8 mouse cellular contexts compared by ENCODE assay signal in genomic region chr19:56294654-56295399, GRCm38 (mm10). TPM values are rescaled to one million over a fixed set of nuclear protein-coding genes. Genes with fewer than 3 reads are reported as not detected.
DNase-seq lines count a peak whose midpoint lies in the region; ATAC-seq and TF ChIP-seq lines count a peak whose summit lies in the region.

No protein-coding gene starts in this region.

- H3K27me3 ChIP-seq in MEL (ENCODE audit: control insufficient read depth in 1 of 2, insufficient read depth in 2 of 2, low read length in 2 of 2): peaks cover 0 to 7% of the 10 kb centered on the region in 2 experiments; a peak in 2 of 4 replicates
- H3K27me3 ChIP-seq in hindbrain, embryonic 11.5 days (ENCODE audit: control insufficient read depth, insufficient read depth, low read length): no peaks in the 10 kb centered on the region
- no peaks in the 10 kb centered on the region for H3K27me3 ChIP-seq in lung, postnatal 0 days (replicated peaks; ENCODE audit: insufficient read depth, low read length)

- TF ChIP-seq POLR2A in MEL (IDR thresholded peaks at IDR 0.05; ENCODE audit: control insufficient read depth in 1 of 2, insufficient read depth in 1 of 2, low read depth in 1 of 2, low read length in 2 of 2, poor library complexity in 1 of 2): no peak

- no peaks in the 10 kb centered on the region for H3K4me1 ChIP-seq in MEL (ENCODE audit: control insufficient read depth in 1 of 2, insufficient read depth in 2 of 2, low read length in 2 of 2)
- H3K4me1 ChIP-seq in hindbrain, embryonic 11.5 days (replicated peaks; ENCODE audit: control insufficient read depth, insufficient read depth, low read length): no peaks in the 10 kb centered on the region
- H3K4me1 ChIP-seq in lung, postnatal 0 days (ENCODE audit: insufficient read depth, low read depth, low read length): no peaks in the 10 kb centered on the region; the same call in 1 of the 2 replicates

- no peak overlapping the region for H3K4me2 ChIP-seq in hindbrain, embryonic 11.5 days (replicated peaks; ENCODE audit: low read depth, low read length)
- peak overlapping the region; percentile 22 for H3K4me2 ChIP-seq in lung, postnatal 0 days (replicated peaks; ENCODE audit: low read depth, low read length)

- peak; percentile 71 for ATAC-seq in hindbrain, embryonic 11.5 days (ENCODE audit: low FRiP score)
- ATAC-seq in lung, postnatal 0 days: peak; percentile 92

- DNase-seq in MEL (ENCODE audit: low read depth, low spot score): peak; percentile 66
- peak; percentile 96 for DNase-seq in cerebellum, adult 9-11 months
- peak; percentile 22 to 86 for DNase-seq in frontal cortex, adult 2 months (ENCODE audit: extremely low spot score in 1 of 2, low spot score in 1 of 2)
- DNase-seq in hindbrain, embryonic 11.5 days (ENCODE audit: low spot score): peak; percentile 81
- peak; percentile 82 to 86 for DNase-seq in layer of hippocampus, postnatal 10 days (ENCODE audit: low spot score in 2 of 2)
- peak; percentile 92 for DNase-seq in lung, postnatal 0 days (ENCODE audit: low spot score)
- peak; percentile 18 for DNase-seq in retina, adult 2 months (ENCODE audit: low read depth, low spot score)
- DNase-seq in thymus, postnatal 4 days: peak; percentile 80

- no peak overlapping the region for H3K9ac ChIP-seq in MEL (ENCODE audit: control insufficient read depth, low read depth, low read length, poor library complexity, severe bottlenecking)
- H3K9ac ChIP-seq in hindbrain, embryonic 11.5 days (ENCODE audit: low read depth, low read length): no peak overlapping the region
- no peak overlapping the region for H3K9ac ChIP-seq in lung, postnatal 0 days (replicated peaks; ENCODE audit: low read depth)

- no peak overlapping the region for H3K4me3 ChIP-seq in MEL (ENCODE audit: control insufficient read depth in 1 of 2, insufficient read depth in 1 of 2, low read depth in 2 of 2, low read length in 2 of 2)
- no peak overlapping the region for H3K4me3 ChIP-seq in hindbrain, embryonic 11.5 days (ENCODE audit: low read depth, low read length)
- H3K4me3 ChIP-seq in lung, postnatal 0 days (ENCODE audit: low read depth, low read length): no peak overlapping the region

- H3K36me3 ChIP-seq in MEL (ENCODE audit: control insufficient read depth in 1 of 2, insufficient read depth in 2 of 2, low read length in 2 of 2): no peaks in the 10 kb centered on the region
- no peaks in the 10 kb centered on the region for H3K36me3 ChIP-seq in hindbrain, embryonic 11.5 days (ENCODE audit: control insufficient read depth, insufficient read depth, low read length)
- no peaks in the 10 kb centered on the region for H3K36me3 ChIP-seq in lung, postnatal 0 days (ENCODE audit: insufficient read depth, low read length)

- TF ChIP-seq RAD21 in MEL (IDR thresholded peaks at IDR 0.05; ENCODE audit: low read depth, low read length): peak; percentile 81

- no peak for TF ChIP-seq EP300 in MEL (IDR thresholded peaks at IDR 0.05; ENCODE audit: low read depth in 1 of 2, low read length in 2 of 2)
- no peak for TF ChIP-seq EP300 in lung, postnatal 0 days (IDR thresholded peaks at IDR 0.05)

- peak; percentile 75 to 89 (median 78) for TF ChIP-seq CTCF in MEL (IDR thresholded peaks at IDR 0.05 in 2 of 3, conservative IDR thresholded peaks at IDR 0.05 in 1 of 3; ENCODE audit: control insufficient read depth in 1 of 3, insufficient read depth in 1 of 3, low read depth in 2 of 3, low read length in 3 of 3, poor library complexity in 1 of 3, severe bottlenecking in 1 of 3)
- peak; percentile 86 for TF ChIP-seq CTCF in lung, postnatal 0 days (IDR thresholded peaks at IDR 0.05)

- WGBS in hindbrain, embryonic 11.5 days: 52% methylated on average over 7 of the region's 7 CpGs
- WGBS in lung, postnatal 0 days: 22% methylated on average over 7 of the region's 7 CpGs

- H3K9me3 ChIP-seq in MEL (replicated peaks; ENCODE audit: insufficient read depth, low read length): no peaks in the 10 kb centered on the region
- no peaks in the 10 kb centered on the region for H3K9me3 ChIP-seq in hindbrain, embryonic 11.5 days (ENCODE audit: control insufficient read depth, low read length)
- H3K9me3 ChIP-seq in lung, postnatal 0 days (ENCODE audit: low read length): no peaks in the 10 kb centered on the region

- no peaks in the 10 kb centered on the region for H3K79me2 ChIP-seq in MEL (ENCODE audit: control insufficient read depth, insufficient read depth, low read length, poor library complexity)

- no peak overlapping the region for H3K27ac ChIP-seq in MEL (ENCODE audit: control insufficient read depth, low read depth, low read length)
- H3K27ac ChIP-seq in hindbrain, embryonic 11.5 days (ENCODE audit: low read depth, low read length): no peak overlapping the region
- no peak overlapping the region for H3K27ac ChIP-seq in lung, postnatal 0 days (ENCODE audit: low read length)

TF ChIP-seq in MEL, 35 proteins besides CTCF, POLR2A, EP300 and RAD21:
- TF ChIP-seq MAX (IDR thresholded peaks at IDR 0.05; ENCODE audit: low read length) (no peak), MAFK (IDR thresholded peaks at IDR 0.05; ENCODE audit: borderline replicate concordance, low read depth, low read length) (no peak), E2F4 (IDR thresholded peaks at IDR 0.05; ENCODE audit: borderline replicate concordance, low read depth, low read length) (no peak), CHD1 (IDR thresholded peaks at IDR 0.05; ENCODE audit: low read depth, low read length) (no peak), MXI1 (IDR thresholded peaks at IDR 0.05; ENCODE audit: low read depth, low read length) (no peak), POLR2AphosphoS2 (IDR thresholded peaks at IDR 0.05; ENCODE audit: low read length) (no peak), GATA1 (IDR thresholded peaks at IDR 0.05; ENCODE audit: low read depth, low read length) (no peak), USF2 (IDR thresholded peaks at IDR 0.05; ENCODE audit: borderline replicate concordance in 1 of 2, insufficient read depth in 1 of 2, low read depth in 1 of 2, low read length in 2 of 2) (no peak), ZMIZ1 (IDR thresholded peaks at IDR 0.05; ENCODE audit: low read depth, low read length) (no peak), MAZ (IDR thresholded peaks at IDR 0.05; ENCODE audit: low read depth, low read length) (no peak), CHD2 (IDR thresholded peaks at IDR 0.05; ENCODE audit: low read length) (no peak), MYC (IDR thresholded peaks at IDR 0.05; ENCODE audit: low read depth, low read length) (no peak), TBP (IDR thresholded peaks at IDR 0.05; ENCODE audit: low read depth, low read length) (no peak), RCOR1 (IDR thresholded peaks at IDR 0.05; ENCODE audit: low read depth, low read length) (no peak), ZNF384 (IDR thresholded peaks at IDR 0.05; ENCODE audit: low read depth, low read length) (peak; percentile 61), SMC3 (IDR thresholded peaks at IDR 0.05; ENCODE audit: low read depth, low read length) (peak; percentile 67), ZC3H11A (IDR thresholded peaks at IDR 0.05; ENCODE audit: low read depth, low read length) (peak; percentile 43)

RNA-seq across cellular contexts. Expression of gene Habp2, which starts 7.9 kb away (rescaled TPM):
- total RNA-seq in MEL (2012; rRNA removed): not detected in 2 replicates
- not detected for polyA plus RNA-seq in MEL (2012; ENCODE audit: insufficient read depth in 1 of 2, insufficient read length in 2 of 2, low read depth in 1 of 2, low replicate concordance in 2 of 2, missing spikeins in 1 of 2)
- polyA plus RNA-seq in frontal cortex, adult 2 months (2012; rRNA removed): not detected in 2 replicates
- polyA plus RNA-seq in hindbrain, embryonic 11.5 days (2014; fragmentation: Nextera tagmentation; extraction: Ambion mirVana): not detected in 2 replicates
- not detected for total RNA-seq in layer of hippocampus, postnatal 10 days (2021)
- 0.18 TPM in 1 of 2 replicates, not detected in the other for polyA plus RNA-seq in lung, postnatal 0 days (2015; fragmentation: Nextera tagmentation; extraction: Ambion mirVana)

Comparison
In these comparisons a context has a peak if more than half of its experiments do, and no peak if none do; other contexts are left out.
1. DNase-seq: peak in every context shown above with its lines; median percentile 96 in cerebellum, adult 9-11 months; 92 in lung, postnatal 0 days; 84 in layer of hippocampus, postnatal 10 days; 81 in hindbrain, embryonic 11.5 days; 80 in thymus, postnatal 4 days; 66 in MEL; 54 in frontal cortex, adult 2 months; 18 in retina, adult 2 months.